Mouse (Mus musculus) c-Kit-positive CD71-positive TER-119-positive erythroid progenitor cells, embryonic 14.5 days (primary cell): ENCODE data around the gene Trim26.

Source experiments
- DNase-seq: peaks from one replicate; pipeline ENCODE4 v3.0.0-alpha.2; 2013; ENCODE audit warnings: low spot score

Gene Trim26

DNA sequence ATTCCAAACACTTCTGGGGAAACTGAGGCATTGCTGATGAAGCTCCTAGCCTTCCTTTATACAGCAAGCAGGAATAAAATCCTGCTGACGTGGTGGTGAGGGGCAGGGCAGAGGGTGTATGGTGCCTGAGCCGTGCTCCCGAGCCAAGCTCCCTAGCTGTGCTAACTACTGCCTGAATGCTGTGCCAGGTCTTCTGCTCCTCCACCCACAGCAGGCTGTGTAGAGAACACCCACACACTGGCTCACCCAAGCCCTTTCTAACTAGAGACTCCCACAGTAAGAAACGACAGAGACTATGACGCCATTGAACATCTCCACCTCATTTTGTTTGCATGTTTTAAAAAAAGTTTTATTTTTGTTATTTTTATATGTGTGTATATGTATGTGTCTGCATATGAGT, 63.1 kb downstream of the Trim26 start:
- no peak for DNase-seq

DNA sequence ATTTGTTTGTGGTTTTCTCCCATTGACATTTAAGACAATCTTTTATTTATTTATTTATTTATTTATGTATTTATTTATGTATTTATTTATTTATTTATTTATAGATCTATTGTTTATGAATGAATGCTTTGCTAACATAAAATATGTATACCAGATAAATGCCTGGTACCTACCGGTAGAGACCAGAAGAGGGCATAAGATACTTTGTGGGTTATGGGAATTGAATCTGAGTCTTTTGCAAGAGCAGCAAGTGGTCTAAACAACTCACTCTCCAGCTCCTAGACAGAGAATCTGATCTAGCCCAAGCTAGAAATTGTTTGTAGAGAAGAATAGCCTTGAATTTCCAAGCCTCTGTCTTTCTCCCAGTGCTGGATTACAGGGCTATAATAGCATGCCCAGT, 63.8 kb downstream of the Trim26 start:
- no peak for DNase-seq

DNA sequence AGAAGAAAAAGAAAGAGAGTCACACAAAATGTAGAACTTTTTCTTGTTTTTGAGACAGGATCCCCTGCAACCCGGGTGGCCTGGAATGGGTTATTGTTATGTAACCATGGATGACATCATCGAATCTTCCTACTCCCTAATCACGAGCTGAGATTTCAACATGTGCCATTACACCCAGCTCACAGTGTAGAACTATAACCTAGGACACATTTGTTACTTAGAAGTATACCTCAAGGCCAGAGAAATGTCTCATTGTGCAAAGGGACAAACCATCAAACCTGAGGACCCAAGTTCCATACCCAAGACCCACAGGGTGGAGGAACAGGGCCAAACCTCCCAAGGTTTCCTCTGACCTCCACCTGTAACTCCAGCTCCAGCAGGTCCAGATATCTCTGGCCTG, 66.7 kb downstream of the Trim26 start:
- no peak for DNase-seq

DNA sequence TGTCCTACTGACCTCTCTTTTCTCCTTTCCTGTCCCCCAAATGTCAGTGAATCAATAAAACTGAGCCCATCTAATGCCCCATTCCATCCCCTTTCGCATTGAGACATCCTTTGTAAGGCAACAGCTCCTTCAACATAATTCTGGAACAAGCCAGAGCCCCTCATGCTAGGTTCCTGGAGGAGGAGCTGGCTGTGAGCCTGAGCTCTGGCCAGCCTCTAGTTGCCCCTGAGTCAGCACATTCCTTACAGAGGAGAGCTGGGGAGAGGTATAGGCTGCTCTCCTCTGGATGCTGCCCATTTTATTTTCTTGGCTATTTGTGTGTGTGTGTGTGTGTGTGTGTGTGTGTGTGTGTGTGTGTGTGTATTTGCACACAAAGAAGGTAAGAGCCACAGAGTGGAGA, 71.3 kb downstream of the Trim26 start:
- no peak for DNase-seq
